Mouse (Mus musculus): ENCODE results near the gene Zfpl1.
"Not testable (repeated sequence)": the region's sequence is repeated elsewhere in the genome, so short reads cannot be mapped to it uniquely, and the experiment has no call there.

DNA sequence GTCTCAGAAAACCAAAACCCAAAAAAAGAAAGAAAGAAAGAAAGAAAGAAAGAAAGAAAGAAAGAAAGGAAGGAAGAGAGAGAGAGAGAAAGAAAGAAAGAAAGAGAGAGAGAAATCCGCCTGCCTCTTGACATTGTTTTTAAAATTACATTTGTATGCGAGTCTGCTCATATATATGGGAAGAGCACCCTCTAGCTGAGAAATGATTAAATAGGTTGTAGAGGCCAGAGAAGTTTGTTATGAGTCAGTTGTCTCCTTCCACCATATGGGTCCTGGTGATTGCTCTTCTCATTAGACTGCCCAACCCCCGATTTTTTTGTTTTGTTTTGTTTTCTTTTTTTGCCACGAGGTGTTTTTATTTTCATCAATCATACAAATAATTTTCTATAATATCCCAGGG, 40.7 kb downstream of the Zfpl1 start:
- peak; percentile 59 for TF ChIP-seq CTCF (IDR thresholded peaks at IDR 0.05)
- not testable (repeated sequence) for TF ChIP-seq EP300 (IDR thresholded peaks at IDR 0.05; ENCODE audit: insufficient read depth, low read depth, low read length)

Data from heart, adult 2 months (tissue).